20 mouse cellular contexts compared by ENCODE assay signal in the genomic region with DNA sequence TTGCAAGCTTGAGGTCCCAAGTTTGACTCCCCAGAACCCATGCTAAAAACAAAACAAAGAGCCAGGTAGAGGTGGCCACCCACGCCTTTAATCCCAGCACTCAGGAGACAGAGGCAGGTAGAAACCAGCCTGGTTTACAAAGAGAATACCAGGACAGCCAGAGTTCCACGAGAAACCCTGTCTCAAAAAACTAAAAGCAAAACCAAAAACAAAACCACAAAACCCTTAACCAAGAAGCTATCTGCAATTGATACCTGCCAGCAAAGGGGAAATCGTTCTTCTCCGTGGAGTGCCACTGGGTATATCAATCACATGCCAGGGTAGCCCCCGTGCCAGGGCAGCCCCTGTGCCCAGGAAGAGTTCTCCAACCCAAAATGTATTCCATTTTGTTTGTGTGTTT. TPM values are rescaled to one million over a fixed set of nuclear protein-coding genes. Genes with fewer than 3 reads are reported as not detected.
DNase-seq lines count a peak whose midpoint lies in the region; ATAC-seq and TF ChIP-seq lines count a peak whose summit lies in the region.
"Had no signal": no experiment of that assay in that cellular context is flagged by ENCODE, and none has a peak within 500 bp of the region (broad histone marks: within the 10 kb centered on the region; RNA-seq: fewer than 3 reads in every experiment).

No protein-coding gene starts in this region.

- no peak overlapping the region for H3K9ac ChIP-seq in CH12.LX (ENCODE audit: insufficient read depth, low read depth)
- no peak overlapping the region for H3K9ac ChIP-seq in embryonic facial prominence, embryonic 13.5 days
- no peak overlapping the region for H3K9ac ChIP-seq in limb, embryonic 15.5 days
- H3K9ac ChIP-seq: hindbrain, embryonic 14.5 days had no signal

- no peak for TF ChIP-seq POLR2A in CH12.LX (IDR thresholded peaks at IDR 0.05; ENCODE audit: low read depth, low read length)

- H3K36me3 ChIP-seq in CH12.LX (replicated peaks in 1 of 2; ENCODE audit: control insufficient read depth in 1 of 2, insufficient read depth in 1 of 2, low read length in 1 of 2), result no peaks in the 10 kb centered on the region
- no peaks in the 10 kb centered on the region for H3K36me3 ChIP-seq in embryonic facial prominence, embryonic 13.5 days
- H3K36me3 ChIP-seq in limb, embryonic 15.5 days, result no peaks in the 10 kb centered on the region
- H3K36me3 ChIP-seq in heart, embryonic 10.5 days, result no peaks in the 10 kb centered on the region

- in situ Hi-C loops in CH12.LX (cut with MboI; ENCODE audit: low pct_ligation_motif_present, low pct_unique_long_range_greater_than_20kb, low sequenced_read_pairs), result loop anchor here (5.0 kb wide), 1 partner anchor 33 kb away; no protein-coding TSS in a partner anchor

- peaks cover 1% of the 10 kb centered on the region for H3K9me3 ChIP-seq in CH12.LX (replicated peaks; ENCODE audit: low read length)
- no peaks in the 10 kb centered on the region for H3K9me3 ChIP-seq in embryonic facial prominence, embryonic 13.5 days
- no peaks in the 10 kb centered on the region for H3K9me3 ChIP-seq in limb, embryonic 15.5 days
- no peaks in the 10 kb centered on the region for H3K9me3 ChIP-seq in heart, embryonic 10.5 days

- no peak for ATAC-seq in embryonic facial prominence, embryonic 13.5 days (ENCODE audit: insufficient number of reproducible peaks, insufficient read depth, low FRiP score, low TSS enrichment, low read depth)
- ATAC-seq in limb, embryonic 15.5 days (ENCODE audit: insufficient number of reproducible peaks, low FRiP score, low TSS enrichment, low read depth), result no peak
- no peak for ATAC-seq in erythroblast, adult 5-6 weeks (replicated peaks; ENCODE audit: low FRiP score, poor library complexity, severe bottlenecking)
- ATAC-seq: forebrain, embryonic 14.5 days; hindbrain, postnatal 0 days had no signal

- no peaks in the 10 kb centered on the region for H3K27me3 ChIP-seq in CH12.LX (replicated peaks)
- H3K27me3 ChIP-seq in embryonic facial prominence, embryonic 13.5 days, result no peaks in the 10 kb centered on the region
- H3K27me3 ChIP-seq in limb, embryonic 15.5 days, result no peaks in the 10 kb centered on the region
- H3K27me3 ChIP-seq in heart, embryonic 10.5 days (ENCODE audit: insufficient read depth, poor library complexity, severe bottlenecking), result no peaks in the 10 kb centered on the region

- DNase-seq in CD4-positive helper T cell, adult 2 months (ENCODE audit: low read depth, low spot score), result peak; percentile 41
- DNase-seq in CH12.LX (ENCODE audit: extremely low read depth) (no peak), MN1 (ENCODE audit: low spot score) (no peak)
- no peak for DNase-seq in heart, embryonic 10.5 days (ENCODE audit: low spot score)
- DNase-seq: cerebellum, adult 11 months; cerebellum, adult 2 months; cerebellum, adult 9-11 months; gastrocnemius, postnatal 25 days; heart, adult 2 months; kidney, adult 11 months had no signal

- TF ChIP-seq RAD21 in CH12.LX (IDR thresholded peaks at IDR 0.05; ENCODE audit: low read depth, low read length), result no peak

- no peak overlapping the region for H3K4me3 ChIP-seq in CH12.LX (replicated peaks in 1 of 3; ENCODE audit: low read depth in 2 of 3, low read length in 2 of 3, poor library complexity in 1 of 3)
- no peak overlapping the region for H3K4me3 ChIP-seq in embryonic facial prominence, embryonic 13.5 days
- no peak overlapping the region for H3K4me3 ChIP-seq in limb, embryonic 15.5 days
- H3K4me3 ChIP-seq in heart, embryonic 10.5 days, result no peak overlapping the region
- H3K4me3 ChIP-seq: heart, adult 2 months had no signal

- WGBS in embryonic facial prominence, embryonic 13.5 days, result 68% methylated on average over 5 of the region's 5 CpGs
- WGBS in limb, embryonic 15.5 days, result 80% methylated on average over 5 of the region's 5 CpGs
- 85% methylated on average over 5 of the region's 5 CpGs for WGBS in heart, embryonic 10.5 days

- no peaks in the 10 kb centered on the region for H3K79me2 ChIP-seq in CH12.LX (replicated peaks; ENCODE audit: control insufficient read depth, extremely low read depth, insufficient read depth, poor library complexity, severe bottlenecking)

- H3K4me2 ChIP-seq in CH12.LX (ENCODE audit: insufficient read depth, low read depth, poor library complexity, severe bottlenecking), result peak overlapping the region; percentile 50; the same call in 1 of the 2 replicates
- H3K4me2 ChIP-seq in embryonic facial prominence, embryonic 13.5 days, result no peak overlapping the region
- H3K4me2 ChIP-seq in limb, embryonic 15.5 days, result no peak overlapping the region
- H3K4me2 ChIP-seq: heart, embryonic 11.5 days; hindbrain, embryonic 14.5 days had no signal

- H3K27ac ChIP-seq in CH12.LX (ENCODE audit: insufficient read depth, low read depth), result no peak overlapping the region
- peak overlapping the region; percentile 0; the same call in 1 of the 2 replicates for H3K27ac ChIP-seq in embryonic facial prominence, embryonic 13.5 days
- 0 out of 2 replicates have a peak overlapping the region, but pooled peaks have one; percentile 11 for H3K27ac ChIP-seq in limb, embryonic 15.5 days
- H3K27ac ChIP-seq in heart, embryonic 10.5 days, result no peak overlapping the region
- H3K27ac ChIP-seq: heart, adult 2 months; hindbrain, embryonic 14.5 days; hindbrain, postnatal 0 days had no signal

- TF ChIP-seq EP300 in CH12.LX (IDR thresholded peaks at IDR 0.05; ENCODE audit: low read length), result 0 out of 2 replicates have a peak, but pooled peaks have one; percentile 19

- peaks cover 9 to 14% of the 10 kb centered on the region in 2 experiments for H3K4me1 ChIP-seq in CH12.LX (ENCODE audit: control insufficient read depth in 1 of 2, insufficient read depth in 2 of 2)
- H3K4me1 ChIP-seq in embryonic facial prominence, embryonic 13.5 days, result peaks cover 45% of the 10 kb centered on the region
- peaks cover 41% of the 10 kb centered on the region for H3K4me1 ChIP-seq in limb, embryonic 15.5 days
- H3K4me1 ChIP-seq in heart, embryonic 10.5 days, result peaks cover 11% of the 10 kb centered on the region; the same call in 1 of the 2 replicates

- TF ChIP-seq CTCF in CH12.LX (conservative IDR thresholded peaks at IDR 0.05 in 1 of 2, IDR thresholded peaks at IDR 0.05 in 1 of 2; ENCODE audit: low read depth in 2 of 2, low read length in 2 of 2), result no peak

- dilution Hi-C loops in CH12.LX (cut with MboI; ENCODE audit: extremely low pct_ligation_motif_present, extremely low pct_unique_long_range_greater_than_20kb, low sequenced_read_pairs), result no loop called here

TF ChIP-seq in CH12.LX, 34 proteins besides CTCF, POLR2A, EP300 and RAD21 (continues in another document):
- TF ChIP-seq GABPA (IDR thresholded peaks at IDR 0.05; ENCODE audit: insufficient replicate concordance, low read depth, low read length) (no peak), HCFC1 (IDR thresholded peaks at IDR 0.05; ENCODE audit: low read depth, low read length) (no peak), JUN (IDR thresholded peaks at IDR 0.05; ENCODE audit: insufficient read depth, low read depth, low read length) (no peak), BHLHE40 (IDR thresholded peaks at IDR 0.05; ENCODE audit: low read depth, low read length) (peak; percentile 44), ELF1 (IDR thresholded peaks at IDR 0.05; ENCODE audit: low read depth, low read length) (no peak), MXI1 (IDR thresholded peaks at IDR 0.05; ENCODE audit: low read depth, low read length) (no peak), SIN3A (IDR thresholded peaks at IDR 0.05; ENCODE audit: low read length) (no peak), MAZ (IDR thresholded peaks at IDR 0.05; ENCODE audit: low read depth, low read length) (no peak), USF2 (conservative IDR thresholded peaks at IDR 0.05; ENCODE audit: low read depth, low read length) (no peak), MYC (IDR thresholded peaks at IDR 0.05; ENCODE audit: low read depth, low read length) (0 out of 2 replicates have a peak, but pooled peaks have one; percentile 19), ZNF384 (IDR thresholded peaks at IDR 0.05; ENCODE audit: low read depth, low read length) (peak; percentile 48), RCOR1 (conservative IDR thresholded peaks at IDR 0.05; ENCODE audit: low read depth, low read length) (no peak), JUND (conservative IDR thresholded peaks at IDR 0.05; ENCODE audit: low read depth, low read length) (no peak)

RNA-seq across cellular contexts. Expression of a gene that starts 11.1 kb away (rescaled TPM):
- 0.04 and 0.13 TPM in 2 replicates for total RNA-seq in CH12.LX (2012; rRNA removed)
- not detected in 2 replicates for total RNA-seq in CH12.LX (2014; rRNA removed)
- polyA plus RNA-seq in CH12.LX (2012; ENCODE audit: insufficient read length, low read depth), result 0.11 TPM in 1 of 2 replicates, not detected in the other
- polyA plus RNA-seq in embryonic facial prominence, embryonic 13.5 days (2015; fragmentation: Nextera tagmentation; extraction: Ambion mirVana), result 0.53 and 0.73 TPM in 2 replicates
- 1.9 and 2.1 TPM in 2 replicates for polyA plus RNA-seq in limb, embryonic 15.5 days (2015; fragmentation: Nextera tagmentation; extraction: Ambion mirVana)
- total RNA-seq in erythroblast, adult 5-6 weeks (2015; ENCODE audit: low replicate concordance), result 0.77 TPM in 1 of 2 replicates, not detected in the other
- total RNA-seq in erythroblast, adult 5-6 weeks (2017; ENCODE audit: low replicate concordance), result 0.42 TPM in 1 of 2 replicates, not detected in the other
- 0.36 TPM in 2 replicates for polyA plus RNA-seq in heart, embryonic 10.5 days (2016; fragmentation: Nextera tagmentation; extraction: Ambion mirVana)
- total RNA-seq: gastrocnemius, adult 8-10 months; hematopoietic stem cell, adult 5-6 weeks had no signal

RNA-seq across cellular contexts. Expression of a gene that starts 54.7 kb away (rescaled TPM):
- total RNA-seq in CH12.LX (2012; rRNA removed), result 170 and 241 TPM in 2 replicates
- 178 and 203 TPM in 2 replicates for total RNA-seq in CH12.LX (2014; rRNA removed)
- 306 and 316 TPM in 2 replicates for polyA plus RNA-seq in CH12.LX (2012; ENCODE audit: insufficient read length, low read depth)
- polyA plus RNA-seq in embryonic facial prominence, embryonic 13.5 days (2015; fragmentation: Nextera tagmentation; extraction: Ambion mirVana), result 0.30 and 0.69 TPM in 2 replicates
- 0.38 and 0.48 TPM in 2 replicates for polyA plus RNA-seq in limb, embryonic 15.5 days (2015; fragmentation: Nextera tagmentation; extraction: Ambion mirVana)
- 1.0 and 2.9 TPM in 2 replicates for total RNA-seq in erythroblast, adult 5-6 weeks (2015; ENCODE audit: low replicate concordance)
- 0.60 and 0.98 TPM in 2 replicates for total RNA-seq in erythroblast, adult 5-6 weeks (2017; ENCODE audit: low replicate concordance)
- polyA plus RNA-seq in heart, embryonic 10.5 days (2016; fragmentation: Nextera tagmentation; extraction: Ambion mirVana), result 0.25 and 0.78 TPM in 2 replicates
- total RNA-seq: common myeloid progenitor, adult 5-6 weeks; gastrocnemius, adult 8-10 months; gastrocnemius, postnatal 25 days; hindbrain, postnatal 0 days had no signal
- polyA plus RNA-seq: forebrain, embryonic 14.5 days; hindbrain, embryonic 14.5 days; hindbrain, postnatal 0 days had no signal

RNA-seq across cellular contexts. Expression of a gene that starts 59.2 kb away (rescaled TPM):
- 0.04 and 0.21 TPM in 2 replicates for total RNA-seq in CH12.LX (2012; rRNA removed)
- total RNA-seq in CH12.LX (2014; rRNA removed), result not detected in 2 replicates
- 0.16 and 0.20 TPM in 2 replicates for polyA plus RNA-seq in CH12.LX (2012; ENCODE audit: insufficient read length, low read depth)
- 1,128 and 1,158 TPM in 2 replicates for polyA plus RNA-seq in embryonic facial prominence, embryonic 13.5 days (2015; fragmentation: Nextera tagmentation; extraction: Ambion mirVana)
- polyA plus RNA-seq in limb, embryonic 15.5 days (2015; fragmentation: Nextera tagmentation; extraction: Ambion mirVana), result 1,243 and 1,296 TPM in 2 replicates
- 10.8 and 29.7 TPM in 2 replicates for total RNA-seq in erythroblast, adult 5-6 weeks (2015; ENCODE audit: low replicate concordance)
- total RNA-seq in erythroblast, adult 5-6 weeks (2017; ENCODE audit: low replicate concordance), result 26.1 and 41.5 TPM in 2 replicates
- polyA plus RNA-seq in heart, embryonic 10.5 days (2016; fragmentation: Nextera tagmentation; extraction: Ambion mirVana), result 382 and 559 TPM in 2 replicates

Comparison
In these comparisons a context has a peak if more than half of its experiments do, and no peak if none do; other contexts are left out.
1. H3K27ac ChIP-seq: peak in embryonic facial prominence, embryonic 13.5 days (single experiment) and limb, embryonic 15.5 days (single experiment); none in CH12.LX (single experiment) and heart, embryonic 10.5 days (single experiment).
2. RNA of a gene that starts 54.7 kb away (polyA plus RNA-seq): 306 to 316 TPM in CH12.LX; 0.25 to 0.78 TPM in heart, embryonic 10.5 days, 0.38 to 0.48 TPM in limb, embryonic 15.5 days and 0.30 to 0.69 TPM in embryonic facial prominence, embryonic 13.5 days; every median in the first group is over 100 times any median in the second.
3. RNA of a gene that starts 59.2 kb away (polyA plus RNA-seq): 1,243 to 1,296 TPM in limb, embryonic 15.5 days, 1,128 to 1,158 TPM in embryonic facial prominence, embryonic 13.5 days and 382 to 559 TPM in heart, embryonic 10.5 days; 0.16 to 0.20 TPM in CH12.LX; every median in the first group is over 100 times any median in the second.